Mouse (Mus musculus) 3134 (cell line): ENCODE data around the gene Pa2g4.
"Not testable (repeated sequence)": the region's sequence is repeated elsewhere in the genome, so short reads cannot be mapped to it uniquely, and the experiment has no call there.

Experiments used
- DNase-seq: peaks from one replicate; pipeline ENCODE4 v3.0.0-alpha.2; 2011; ENCODE audit warnings: low spot score; ENCODE audit not compliant: insufficient read length; ENCODE audit errors: extremely low read depth

The Pa2g4 gene

GRCm38 (mm10) chr10:128579731-128580130 lies 13.9 kb upstream of the Pa2g4 start:
- no peak for DNase-seq

- DNase-seq: no peak
Measured at GRCm38 (mm10) chr10:128579298-128579697, 13.5 kb upstream of the Pa2g4 start.

- DNase-seq: no peak
Measured at GRCm38 (mm10) chr10:128578330-128578729, 12.5 kb upstream of the Pa2g4 start.

GRCm38 (mm10) chr10:128575063-128575462 lies 9.3 kb upstream of the Pa2g4 start:
- DNase-seq: no peak

- DNase-seq: peak; percentile 68
Measured at GRCm38 (mm10) chr10:128565206-128565787, 490 bp downstream of the Pa2g4 start.

GRCm38 (mm10) chr10:128563544-128563943 lies 2.2 kb downstream of the Pa2g4 start:
- DNase-seq: no peak

GRCm38 (mm10) chr10:128556963-128557362 lies 8.8 kb downstream of the Pa2g4 start:
- DNase-seq: no peak

GRCm38 (mm10) chr10:128556286-128556685 lies 9.5 kb downstream of the Pa2g4 start:
- DNase-seq: peak; percentile 42

GRCm38 (mm10) chr10:128555567-128555966 lies 10.2 kb downstream of the Pa2g4 start:
- not testable (repeated sequence) for DNase-seq

GRCm38 (mm10) chr10:128550144-128550823 lies 15.5 kb downstream of the Pa2g4 start:
- DNase-seq: not testable (repeated sequence)

- DNase-seq: not testable (repeated sequence)
Measured at GRCm38 (mm10) chr10:128549682-128550057, 16.1 kb downstream of the Pa2g4 start.

- DNase-seq: peak; percentile 98
Measured at GRCm38 (mm10) chr10:128548947-128549681, 16.7 kb downstream of the Pa2g4 start, which contains the start of gene Rpl41. Gene Rpl41 (minus strand): TSS chr10:128549305.

- DNase-seq: peak; percentile 32
Measured at GRCm38 (mm10) chr10:128548051-128548791, 17.6 kb downstream of the Pa2g4 start.

GRCm38 (mm10) chr10:128547361-128548032 lies 18.3 kb downstream of the Pa2g4 start, which contains the start of gene Zc3h10:
Gene Zc3h10 (minus strand): TSS chr10:128547774.
- DNase-seq: peak; percentile 96

- DNase-seq: no peak
Measured at GRCm38 (mm10) chr10:128546787-128547186, 19.0 kb downstream of the Pa2g4 start.

- peak; percentile 44 for DNase-seq
Measured at GRCm38 (mm10) chr10:128546361-128546760, 19.4 kb downstream of the Pa2g4 start.

GRCm38 (mm10) chr10:128545570-128545898 lies 20.3 kb downstream of the Pa2g4 start:
- DNase-seq: no peak

- no peak for DNase-seq
Measured at GRCm38 (mm10) chr10:128544674-128545569, 20.9 kb downstream of the Pa2g4 start.

- no peak for DNase-seq
Measured at GRCm38 (mm10) chr10:128544151-128544657, 21.6 kb downstream of the Pa2g4 start.
